Mouse (Mus musculus): ENCODE results near the gene Pde4dip.

Pde4dip gene

DNA sequence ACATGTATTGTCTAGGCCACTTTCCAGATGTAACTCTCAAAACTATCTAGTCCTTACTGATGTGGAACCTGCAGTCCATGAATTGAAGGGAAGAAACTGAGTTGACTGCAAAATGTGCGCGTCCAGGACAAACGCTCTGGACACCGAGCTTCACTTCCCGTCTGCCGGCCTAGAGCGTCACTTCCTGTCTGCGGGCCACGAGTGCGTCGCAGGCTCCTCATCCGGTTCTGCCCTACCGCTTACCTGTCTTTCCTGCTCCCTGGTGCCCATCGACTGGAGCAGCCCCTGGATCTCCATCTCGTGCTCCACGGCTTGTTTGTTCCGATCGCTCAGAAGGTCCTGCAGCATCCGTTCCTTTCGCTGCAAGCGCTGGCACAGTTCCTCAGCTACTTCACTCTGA is 136.9 kb downstream of the Pde4dip start:
- DNase-seq (ENCODE audit: low spot score), result no peak

DNA sequence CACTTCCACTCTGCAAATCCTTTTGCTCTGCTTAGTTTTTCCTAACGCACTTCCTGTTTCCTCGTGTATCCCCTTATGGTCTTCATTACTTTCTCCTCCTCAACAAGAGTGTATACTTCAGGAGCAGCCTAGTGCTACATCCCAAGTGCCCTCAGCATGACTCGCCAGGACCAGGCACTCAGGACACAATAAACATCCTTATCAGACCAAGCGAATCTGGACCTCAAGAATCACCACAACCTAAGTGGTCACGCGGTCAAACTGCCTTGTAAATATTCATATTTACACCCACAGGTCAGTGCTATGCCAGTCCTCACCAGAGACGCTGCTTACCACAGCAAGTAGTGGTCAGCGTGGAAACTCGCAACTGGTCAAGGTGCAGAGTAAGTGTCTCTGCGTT is 139.7 kb downstream of the Pde4dip start:
- no peak for DNase-seq (ENCODE audit: low spot score)

DNA sequence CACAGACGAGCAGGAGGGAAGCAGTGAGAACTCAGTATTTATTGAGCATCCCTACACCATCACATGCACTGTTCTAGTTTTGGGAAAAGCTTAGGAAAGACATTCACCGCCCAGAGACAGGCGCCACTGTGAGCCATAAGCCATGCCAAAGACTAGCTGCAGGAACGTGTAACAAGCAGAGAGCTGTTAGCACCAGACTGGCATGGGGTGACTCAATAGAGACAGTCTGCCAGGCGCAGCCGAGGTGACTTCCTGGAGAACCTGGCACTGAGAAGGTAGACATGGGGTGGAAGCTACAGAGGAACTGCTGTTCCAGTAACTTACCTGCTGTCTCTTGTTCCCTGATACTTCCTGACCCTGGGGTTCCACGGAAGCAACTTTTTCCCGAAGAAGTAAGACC is 145.7 kb downstream of the Pde4dip start:
- DNase-seq (ENCODE audit: low spot score), result no peak

DNA sequence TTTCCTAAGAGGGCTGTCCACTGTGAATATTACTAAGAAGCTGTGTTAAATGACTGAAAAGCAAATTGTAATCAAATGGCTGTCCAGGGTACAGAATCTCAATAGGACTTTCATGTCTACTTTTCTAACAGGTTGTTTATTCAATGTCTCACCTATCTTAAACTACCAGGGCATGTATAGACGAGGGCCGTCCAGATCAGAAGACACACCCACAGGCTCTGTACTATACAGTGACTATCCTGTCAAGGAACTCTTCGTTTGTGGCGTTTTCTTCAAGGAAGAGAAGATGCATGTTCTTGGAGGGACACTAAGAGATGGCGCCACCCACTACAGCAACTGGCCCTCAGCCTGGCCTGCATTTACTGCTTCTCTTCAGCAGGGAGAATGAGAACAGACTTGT is 152.9 kb downstream of the Pde4dip start:
- DNase-seq (ENCODE audit: low spot score), result no peak

DNA sequence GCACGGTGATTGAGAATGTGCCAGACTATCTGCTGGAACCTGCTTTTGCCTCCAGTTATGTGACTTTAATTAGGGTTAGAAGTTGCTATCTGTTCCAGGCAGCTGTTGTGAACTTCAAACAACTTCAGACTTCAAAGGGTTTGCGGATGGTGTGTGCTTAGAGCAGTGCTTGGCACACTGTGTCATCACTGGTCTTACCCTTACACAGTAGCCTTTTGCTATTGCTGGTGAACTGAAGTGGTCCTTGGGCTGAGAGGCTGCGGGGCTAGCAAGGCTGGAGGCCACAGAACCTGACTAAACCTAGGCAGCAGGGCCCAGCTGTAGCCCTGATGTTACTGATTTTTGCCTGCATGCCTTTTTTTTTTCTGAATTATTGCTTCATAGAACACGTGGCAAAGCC is 154.2 kb downstream of the Pde4dip start:
- no peak for DNase-seq (ENCODE audit: low spot score)

DNA sequence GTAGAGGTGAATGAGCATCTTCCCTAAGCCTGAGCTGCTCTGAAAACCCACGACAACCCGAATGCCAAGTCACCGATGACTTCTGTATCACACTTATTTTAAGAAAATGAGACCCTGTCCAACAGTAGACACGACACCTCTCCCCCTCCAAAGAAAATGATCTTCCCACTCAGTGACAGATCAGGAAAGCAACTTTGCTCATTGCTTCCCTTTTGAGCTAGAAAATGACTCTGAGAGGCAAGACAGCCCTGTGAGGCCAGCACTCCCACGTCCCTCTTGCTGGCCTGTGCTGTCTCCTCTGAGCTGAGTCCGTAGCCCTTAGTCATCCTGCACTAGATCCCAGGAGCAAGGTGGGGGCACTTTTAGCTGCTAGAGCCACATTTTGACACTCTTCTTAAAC is 155.9 kb downstream of the Pde4dip start:
- no peak for DNase-seq (ENCODE audit: low spot score)

DNA sequence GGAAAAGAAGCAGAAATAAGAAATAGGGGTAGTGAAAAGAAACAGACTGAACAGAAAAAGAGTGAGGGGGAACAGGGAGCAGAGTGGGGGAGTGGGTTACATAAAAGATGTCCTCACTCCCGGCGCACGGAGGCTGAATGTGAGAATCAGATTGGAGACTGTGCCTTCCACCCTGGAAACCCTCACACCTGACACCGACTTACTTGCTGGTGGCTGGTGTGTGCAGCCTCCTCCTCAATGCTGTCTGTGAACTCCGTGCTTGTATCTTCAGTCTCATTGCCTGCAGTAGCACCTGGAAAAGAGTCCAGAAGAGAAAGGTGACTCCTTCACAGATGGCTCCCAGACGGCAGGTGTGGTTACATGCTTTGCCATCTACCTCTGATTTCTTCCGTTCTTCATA is 157.9 kb downstream of the Pde4dip start:
- DNase-seq (ENCODE audit: low spot score), result no peak

DNA sequence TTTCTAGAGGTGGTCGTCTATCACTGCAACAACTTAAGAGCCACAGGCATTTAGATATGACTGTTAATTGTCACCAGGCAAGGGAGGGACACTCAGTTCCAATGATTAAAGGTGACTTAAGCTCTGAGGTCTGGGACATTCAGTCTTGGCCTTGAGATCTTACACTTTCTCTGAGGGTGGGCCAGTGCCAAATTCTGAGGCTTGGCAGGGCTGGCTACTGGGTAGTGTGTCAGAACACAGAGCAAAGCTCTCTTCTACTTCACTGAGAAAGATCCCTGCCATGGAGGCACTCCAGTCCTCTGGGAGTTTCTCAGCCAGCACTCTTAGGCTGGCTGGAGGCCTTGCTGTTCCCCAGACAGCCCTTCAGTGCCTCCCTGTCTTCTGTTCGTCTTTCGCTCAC is 158.4 kb downstream of the Pde4dip start:
- no peak for DNase-seq (ENCODE audit: low spot score)

DNA sequence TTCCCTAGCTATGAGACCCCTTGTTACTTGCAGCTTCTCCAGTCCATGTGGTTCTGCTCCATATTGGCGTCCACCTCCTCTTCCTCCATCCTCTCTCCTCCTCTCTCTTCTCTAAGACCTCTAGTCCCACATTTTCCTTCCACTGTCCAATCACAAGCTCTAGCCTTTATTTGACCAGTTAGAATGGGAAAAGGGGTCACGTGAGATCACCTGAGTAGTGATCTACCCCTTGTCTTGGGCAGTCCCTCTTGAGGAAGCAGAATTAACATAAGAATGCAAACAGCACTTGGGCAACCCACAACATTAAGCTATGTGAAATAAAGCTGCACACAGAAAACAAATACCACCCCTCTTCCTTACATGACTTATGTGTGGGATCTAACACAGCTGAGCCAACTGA is 160.7 kb downstream of the Pde4dip start:
- DNase-seq (ENCODE audit: low spot score), result no peak

DNA sequence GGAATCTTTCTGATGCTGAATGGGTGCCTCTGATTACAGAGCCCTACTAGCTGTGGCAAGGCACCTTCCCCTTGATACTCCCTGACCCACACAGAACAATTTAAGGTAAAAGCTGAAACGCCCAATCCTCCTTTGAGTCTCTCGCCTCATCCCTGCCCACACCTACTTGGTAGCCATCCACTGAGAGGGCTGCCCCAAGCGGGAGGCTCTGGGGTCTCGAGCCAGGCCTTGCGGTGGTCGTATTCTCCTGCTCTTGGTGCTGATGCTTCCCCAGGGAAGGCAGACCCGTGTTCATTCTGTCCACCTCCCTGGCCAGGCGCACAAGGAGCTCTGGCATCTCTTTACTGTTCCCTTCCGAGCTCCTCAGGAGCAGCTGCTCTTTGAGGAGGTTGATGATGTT is 169.4 kb downstream of the Pde4dip start:
- DNase-seq (ENCODE audit: low spot score), result no peak

DNA sequence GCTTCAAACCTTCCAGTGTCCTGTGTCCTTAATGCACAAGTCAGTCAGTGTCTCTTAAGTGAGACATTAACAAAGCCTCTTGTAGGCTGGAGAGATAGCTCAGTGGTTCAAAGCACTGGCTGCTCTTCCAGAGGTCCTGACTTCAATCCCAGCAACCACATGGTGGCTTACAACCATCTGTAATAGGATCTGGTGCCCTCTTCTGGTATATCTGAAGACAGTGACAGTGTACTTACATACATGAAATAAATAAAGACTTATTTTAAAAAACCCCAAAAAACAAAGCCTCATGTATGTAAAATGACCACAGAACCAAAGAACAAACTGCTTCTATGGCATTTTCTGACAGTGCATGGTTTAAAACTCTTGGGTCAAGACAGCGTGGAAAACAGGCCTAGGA is 172.6 kb downstream of the Pde4dip start:
- no peak for DNase-seq (ENCODE audit: low spot score)

DNA sequence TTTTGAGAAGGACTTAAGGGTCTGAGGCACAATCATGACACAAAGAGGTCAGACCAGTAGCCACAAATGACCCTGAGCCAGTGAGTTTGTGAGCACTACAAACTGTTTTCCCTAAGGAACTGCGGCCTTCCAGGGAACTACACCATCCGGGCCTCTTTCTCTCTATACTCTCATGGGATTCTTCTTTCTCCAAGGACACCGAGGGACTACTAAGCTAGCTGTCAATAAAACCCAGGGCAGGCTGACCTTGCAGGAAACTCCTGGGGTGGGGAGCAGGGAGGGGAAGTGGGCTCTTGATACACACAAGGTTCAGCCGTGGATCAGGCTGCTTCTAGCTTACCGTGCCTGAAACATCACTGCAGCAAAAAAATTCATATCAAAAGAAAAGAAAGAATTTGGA is 177.6 kb downstream of the Pde4dip start:
- DNase-seq (ENCODE audit: low spot score), result no peak

DNA sequence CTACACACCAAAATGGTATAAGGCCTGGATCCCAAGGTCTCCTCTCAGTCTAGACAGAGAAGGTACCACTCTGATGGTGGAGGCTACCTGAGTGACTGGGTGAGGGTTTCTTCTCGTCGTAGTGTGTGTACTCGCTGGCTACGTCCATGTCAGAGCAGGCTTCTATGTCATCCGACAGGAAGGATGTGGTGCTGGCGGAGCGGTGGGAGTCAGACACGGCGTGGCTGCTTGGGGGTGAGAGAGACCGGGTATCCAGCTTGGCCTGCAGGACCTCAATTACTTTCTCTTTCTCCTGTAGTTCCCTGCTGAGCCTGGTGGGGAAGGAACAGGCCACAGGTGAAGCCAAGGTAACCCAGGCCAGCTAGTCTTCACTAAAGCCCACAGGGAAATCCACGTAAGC is 178.4 kb downstream of the Pde4dip start:
- DNase-seq (ENCODE audit: low spot score), result no peak

DNA sequence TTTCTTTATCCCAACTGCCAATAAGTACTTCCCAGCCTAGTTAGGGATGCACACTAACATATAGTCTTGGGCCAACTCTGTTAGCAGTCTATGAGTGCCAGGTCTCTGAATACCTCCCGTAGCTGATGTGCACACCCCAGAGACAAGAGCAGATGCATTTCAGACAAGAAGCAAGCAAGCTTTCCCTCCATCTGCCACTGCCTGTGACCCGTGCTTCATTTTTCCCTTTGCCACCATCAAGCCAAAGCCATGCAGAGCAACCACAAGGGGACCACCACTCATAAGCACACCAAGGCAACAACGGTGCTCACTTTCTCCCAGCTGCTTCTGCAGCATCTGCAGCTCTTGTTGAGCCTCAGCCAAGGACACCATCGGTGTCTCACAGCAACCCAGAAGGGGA is 181.9 kb downstream of the Pde4dip start:
- no peak for DNase-seq (ENCODE audit: low spot score)

DNA sequence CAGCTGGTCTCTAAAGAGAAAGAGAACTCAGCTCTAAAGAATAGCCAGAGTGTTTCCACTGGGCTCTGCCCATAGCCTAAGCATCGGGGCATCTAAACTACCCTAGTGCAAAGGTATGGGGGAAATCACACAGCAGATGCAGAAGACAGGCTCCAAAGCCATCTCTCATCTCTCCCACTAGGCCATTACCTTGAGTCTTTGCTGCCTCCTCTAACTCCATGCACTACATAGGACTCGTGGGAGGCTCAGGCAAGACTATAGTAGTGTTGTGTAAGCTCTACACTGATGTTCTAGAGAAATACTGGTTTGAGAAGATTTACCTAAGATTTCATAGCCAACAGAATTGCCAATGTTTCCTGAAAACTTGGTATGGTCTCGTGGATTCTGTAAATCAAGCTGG is 183.0 kb downstream of the Pde4dip start:
- no peak for DNase-seq (ENCODE audit: low spot score)

DNA sequence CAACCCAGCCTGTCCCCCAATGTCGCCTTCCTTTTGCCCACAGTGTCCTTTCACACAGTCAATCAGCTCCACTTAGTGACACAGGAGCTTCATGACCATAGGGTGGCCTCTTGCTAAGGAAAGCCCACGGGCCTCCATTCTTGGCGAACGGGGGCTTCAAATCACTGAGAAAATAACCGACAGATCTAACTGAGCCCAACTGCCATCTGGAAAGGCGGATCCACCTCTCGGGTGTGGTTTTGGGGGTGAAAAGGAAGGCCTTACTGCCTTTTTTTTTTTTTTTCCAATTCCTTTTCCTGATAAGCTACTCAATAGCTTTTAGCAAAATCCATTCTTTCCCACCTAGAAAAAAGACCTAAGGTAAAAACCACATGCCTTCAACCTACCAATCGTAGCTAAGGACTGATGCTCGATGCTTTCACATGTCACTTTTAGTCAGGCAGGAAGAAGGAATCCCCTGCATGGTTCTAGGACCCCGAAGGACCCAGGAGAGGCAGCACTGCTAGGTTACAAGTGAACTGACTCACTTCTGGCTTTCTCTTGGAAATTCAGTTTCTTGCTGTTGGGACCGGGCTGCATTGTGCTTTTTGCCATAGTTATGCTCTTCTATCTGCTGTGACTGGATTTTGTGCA is 185.9 kb downstream of the Pde4dip start:
- no peak for DNase-seq (ENCODE audit: low spot score)

DNA sequence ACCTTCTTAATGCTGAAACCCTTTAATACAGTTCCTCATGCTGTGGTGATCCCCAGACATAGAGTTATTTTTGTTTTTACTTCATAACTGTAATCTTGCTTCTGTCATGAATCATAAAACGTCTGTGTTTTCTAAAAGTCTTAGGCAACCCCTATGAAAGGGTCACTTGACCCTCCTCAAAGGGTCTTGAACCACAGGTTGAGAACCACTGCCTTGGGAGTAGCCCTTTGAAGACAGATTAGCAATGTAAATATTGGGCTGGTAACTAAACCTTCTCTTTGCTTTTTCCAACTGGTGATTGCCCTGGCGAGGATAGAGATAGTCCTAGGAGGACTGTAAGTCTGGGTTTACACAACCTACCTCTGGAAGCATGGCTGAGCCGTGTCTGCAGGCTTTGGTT is 187.3 kb downstream of the Pde4dip start:
- DNase-seq (ENCODE audit: low spot score), result no peak

DNA sequence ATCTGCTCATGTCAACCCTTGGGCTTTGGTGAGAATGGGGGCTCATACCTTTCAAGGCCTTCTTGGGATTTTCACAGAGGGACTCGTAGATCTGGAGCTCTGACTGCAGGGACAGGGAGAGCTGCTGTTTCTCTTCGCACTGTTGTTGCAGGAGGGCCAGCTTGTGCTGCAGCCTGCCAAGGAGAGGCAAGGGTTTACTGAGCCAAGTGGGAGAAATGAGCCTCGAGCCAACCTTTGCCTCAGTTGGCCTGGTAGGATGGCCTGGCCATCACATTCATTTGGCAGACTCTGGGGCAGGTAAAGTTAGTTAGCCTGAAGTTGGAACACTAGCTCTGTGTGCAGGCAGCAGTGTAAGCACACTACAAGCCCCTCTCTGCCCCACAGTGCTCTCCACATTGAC is 189.4 kb downstream of the Pde4dip start:
- no peak for DNase-seq (ENCODE audit: low spot score)

DNA sequence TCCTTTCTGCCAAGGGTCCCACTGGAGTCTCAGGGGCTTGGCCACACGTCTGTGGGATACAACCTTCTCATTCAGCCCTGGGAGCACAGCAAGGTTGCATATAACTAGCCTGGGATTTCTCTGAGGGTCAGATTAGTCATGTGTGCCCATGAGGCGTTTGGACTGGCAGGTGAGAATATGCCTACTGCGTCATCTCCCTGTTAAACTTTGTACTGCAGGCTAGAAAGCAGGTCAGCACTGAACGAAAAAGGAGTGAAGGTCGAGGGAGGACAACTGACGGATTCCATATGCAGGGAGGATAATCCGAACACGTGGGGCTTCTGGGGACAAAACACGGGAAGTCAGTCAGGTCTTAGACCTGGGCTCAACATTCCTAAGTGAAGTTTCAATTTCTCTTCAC is 191.2 kb downstream of the Pde4dip start:
- no peak for DNase-seq (ENCODE audit: low spot score)

DNA sequence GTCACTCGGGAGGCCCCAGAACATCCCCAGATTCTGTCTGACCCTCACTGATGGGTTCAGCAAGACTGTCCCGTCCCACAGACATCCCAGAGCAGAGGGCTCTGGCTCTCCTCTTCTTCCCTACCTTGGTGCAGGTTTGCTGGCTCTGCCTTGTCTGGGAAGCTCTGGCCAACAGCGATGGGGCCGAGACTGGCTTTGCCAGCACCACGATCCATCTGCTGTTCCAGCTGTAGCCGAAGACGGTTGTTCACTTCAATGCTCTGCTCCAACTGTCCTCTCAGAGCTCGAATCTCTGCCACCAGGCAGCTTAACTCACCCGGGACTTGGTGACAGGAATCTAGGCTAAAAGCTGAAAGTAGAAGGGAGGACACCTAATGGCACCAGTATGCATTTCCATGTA is 191.6 kb downstream of the Pde4dip start:
- no peak for DNase-seq (ENCODE audit: low spot score)

DNA sequence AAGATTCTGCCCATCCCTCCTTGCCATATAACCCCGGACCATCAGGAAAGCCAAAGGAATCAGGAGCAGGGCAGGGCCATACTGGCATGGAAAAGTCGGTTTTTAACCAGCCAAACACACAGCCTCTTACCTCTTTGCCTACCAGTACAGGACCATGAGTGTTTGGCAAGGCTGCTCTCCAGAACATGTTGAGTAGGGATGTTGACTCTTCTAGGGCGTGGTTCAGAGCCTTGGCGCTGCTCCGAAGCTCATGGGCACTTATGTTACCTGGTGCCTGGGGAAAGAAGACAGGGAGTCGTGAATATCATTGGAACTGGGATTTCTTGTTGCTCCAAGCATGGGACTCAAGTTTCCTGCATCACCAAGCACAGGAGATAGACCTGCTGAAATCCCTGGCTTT is 194.7 kb downstream of the Pde4dip start:
- DNase-seq (ENCODE audit: low spot score), result no peak

DNA sequence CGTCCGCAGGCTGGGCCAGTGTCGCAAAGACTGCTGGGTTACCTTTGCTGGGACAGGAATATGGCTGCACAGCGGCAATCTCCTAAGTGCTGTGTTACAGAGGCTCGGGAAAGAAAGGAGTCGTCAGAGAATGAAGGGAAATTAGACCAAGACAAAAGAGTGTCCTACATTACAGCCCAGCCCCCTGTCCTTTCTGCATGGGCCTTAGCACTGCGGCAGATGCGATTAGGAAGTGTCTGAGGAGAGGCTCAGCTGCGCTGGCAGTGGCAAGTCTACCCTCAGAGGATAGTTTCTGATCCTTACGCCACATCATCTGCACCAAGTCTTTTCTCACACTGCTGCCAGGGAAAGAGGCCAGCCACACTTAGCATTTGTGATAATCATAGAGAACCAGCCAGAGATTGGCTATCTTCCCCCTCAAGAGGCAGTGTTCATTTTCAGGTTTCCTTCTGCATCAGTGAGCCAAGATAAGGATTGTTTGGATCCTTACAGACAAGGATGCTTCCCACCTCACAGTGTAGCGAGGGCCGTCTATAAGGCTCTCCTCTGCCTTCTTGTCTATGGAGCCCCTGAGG is 197.0 kb downstream of the Pde4dip start:
- DNase-seq (ENCODE audit: low spot score), result no peak

DNA sequence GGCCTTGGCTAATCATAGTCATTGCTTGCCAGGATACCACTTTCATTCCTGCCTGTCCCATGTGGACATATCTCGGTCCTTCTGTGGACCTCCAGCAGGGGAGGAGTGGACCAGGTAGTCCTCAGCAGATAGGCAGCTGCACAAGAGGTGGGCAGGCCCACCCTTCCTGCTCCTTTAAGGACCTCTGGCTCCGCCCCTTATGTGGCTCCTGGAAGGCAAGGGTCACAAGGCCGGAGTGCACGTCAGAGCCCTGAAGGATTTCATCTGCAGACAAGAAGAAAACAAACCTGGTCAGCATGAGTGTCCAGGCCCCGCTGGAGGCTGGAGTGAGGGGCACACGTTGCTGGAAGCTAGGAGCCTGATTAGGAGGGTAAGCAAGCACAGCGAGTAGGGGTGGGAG is 197.9 kb downstream of the Pde4dip start:
- DNase-seq (ENCODE audit: low spot score), result peak; percentile 26

DNA sequence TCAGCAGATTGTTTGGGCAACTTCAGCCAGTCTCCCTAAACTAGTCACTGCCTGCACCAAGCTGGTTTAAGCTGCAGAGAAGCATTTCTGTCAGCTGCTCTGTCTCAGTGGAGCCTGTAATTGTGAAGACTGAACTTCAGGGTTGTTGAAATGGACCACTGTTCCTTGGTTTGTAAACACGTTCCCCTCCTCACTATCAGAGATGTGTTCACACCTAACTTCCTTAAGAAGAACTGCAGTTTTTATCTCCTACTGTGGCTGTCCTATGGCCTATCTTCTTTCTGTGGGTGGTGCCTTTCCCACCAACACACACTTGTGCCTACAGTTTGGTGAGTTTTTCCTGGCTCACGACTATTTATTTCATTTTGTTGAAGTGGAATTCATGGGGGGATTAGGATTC is 199.2 kb downstream of the Pde4dip start:
- no peak for DNase-seq (ENCODE audit: low spot score)
